Mouse (Mus musculus) retina, postnatal 1 day (tissue): Measurements from ENCODE around the gene Suds3.

Experiments
- DNase-seq: peaks from one replicate; pipeline ENCODE4 v3.0.0-alpha.2; 2012

Gene Suds3

GRCm38 (mm10) chr5:117115836-117116366 lies at the start of gene Suds3:
Suds3 (minus strand) TSS chr5:117116113.
- peak; percentile 90 for DNase-seq

- no peak for DNase-seq
Measured at GRCm38 (mm10) chr5:117164923-117165322, 49.0 kb upstream of the Suds3 start.

GRCm38 (mm10) chr5:117164516-117164915 lies 48.6 kb upstream of the Suds3 start:
- DNase-seq: no peak

GRCm38 (mm10) chr5:117163790-117164189 lies 47.9 kb upstream of the Suds3 start:
- DNase-seq: no peak

- no peak for DNase-seq
Measured at GRCm38 (mm10) chr5:117160499-117160898, 44.6 kb upstream of the Suds3 start.

GRCm38 (mm10) chr5:117159805-117160291 lies 43.9 kb upstream of the Suds3 start:
- DNase-seq: peak; percentile 32

- no peak for DNase-seq
Measured at GRCm38 (mm10) chr5:117159326-117159725, 43.4 kb upstream of the Suds3 start.

GRCm38 (mm10) chr5:117158335-117159018 lies 42.6 kb upstream of the Suds3 start:
- DNase-seq: no peak

- DNase-seq: no peak
Measured at GRCm38 (mm10) chr5:117153527-117154091, 37.7 kb upstream of the Suds3 start.

- DNase-seq: no peak
Measured at GRCm38 (mm10) chr5:117152944-117153343, 37.0 kb upstream of the Suds3 start.

GRCm38 (mm10) chr5:117150068-117150467 lies 34.2 kb upstream of the Suds3 start:
- DNase-seq: no peak

- DNase-seq: no peak
Measured at GRCm38 (mm10) chr5:117149054-117149942, 33.4 kb upstream of the Suds3 start.

- DNase-seq: no peak
Measured at GRCm38 (mm10) chr5:117147187-117148095, 31.5 kb upstream of the Suds3 start.

- DNase-seq: no peak
Measured at GRCm38 (mm10) chr5:117146165-117146564, 30.3 kb upstream of the Suds3 start.

- DNase-seq: peak; percentile 63
Measured at GRCm38 (mm10) chr5:117143721-117144135, 27.8 kb upstream of the Suds3 start.

GRCm38 (mm10) chr5:117140374-117140773 lies 24.5 kb upstream of the Suds3 start:
- DNase-seq: no peak

- DNase-seq: no peak
Measured at GRCm38 (mm10) chr5:117139822-117140221, 23.9 kb upstream of the Suds3 start.

GRCm38 (mm10) chr5:117138295-117138988 lies 22.5 kb upstream of the Suds3 start:
- no peak for DNase-seq

GRCm38 (mm10) chr5:117137594-117137993 lies 21.7 kb upstream of the Suds3 start:
- DNase-seq: no peak

- no peak for DNase-seq
Measured at GRCm38 (mm10) chr5:117137011-117137410, 21.1 kb upstream of the Suds3 start.

- no peak for DNase-seq
Measured at GRCm38 (mm10) chr5:117136570-117136969, 20.7 kb upstream of the Suds3 start.
